Mouse (Mus musculus): ENCODE measurements at regions not wholly inside any gene's neighbourhood (a gene's known extent, or its start where the extent isn't known, plus 50 kb on each side); places are given as distances from the start of the nearest gene placed in this dataset.

DNA sequence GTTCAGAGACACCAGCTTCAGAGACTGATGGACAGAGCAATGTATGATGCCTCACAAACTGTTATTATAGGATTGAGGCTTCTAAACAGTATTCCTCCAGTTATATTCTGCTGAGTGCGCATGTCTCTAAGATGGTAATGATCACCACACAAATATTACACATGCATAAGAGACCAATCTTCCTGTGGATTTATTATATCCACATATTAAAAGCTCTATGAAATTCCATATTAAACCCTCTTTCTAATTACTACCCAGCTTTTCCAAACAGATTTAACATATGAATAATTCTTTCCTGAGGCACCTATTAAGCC, 2252.9 kb downstream of the 4930444P10Rik start:
- no peak for DNase-seq (ENCODE audit: extremely low spot score, low read depth, low spot score)

DNA sequence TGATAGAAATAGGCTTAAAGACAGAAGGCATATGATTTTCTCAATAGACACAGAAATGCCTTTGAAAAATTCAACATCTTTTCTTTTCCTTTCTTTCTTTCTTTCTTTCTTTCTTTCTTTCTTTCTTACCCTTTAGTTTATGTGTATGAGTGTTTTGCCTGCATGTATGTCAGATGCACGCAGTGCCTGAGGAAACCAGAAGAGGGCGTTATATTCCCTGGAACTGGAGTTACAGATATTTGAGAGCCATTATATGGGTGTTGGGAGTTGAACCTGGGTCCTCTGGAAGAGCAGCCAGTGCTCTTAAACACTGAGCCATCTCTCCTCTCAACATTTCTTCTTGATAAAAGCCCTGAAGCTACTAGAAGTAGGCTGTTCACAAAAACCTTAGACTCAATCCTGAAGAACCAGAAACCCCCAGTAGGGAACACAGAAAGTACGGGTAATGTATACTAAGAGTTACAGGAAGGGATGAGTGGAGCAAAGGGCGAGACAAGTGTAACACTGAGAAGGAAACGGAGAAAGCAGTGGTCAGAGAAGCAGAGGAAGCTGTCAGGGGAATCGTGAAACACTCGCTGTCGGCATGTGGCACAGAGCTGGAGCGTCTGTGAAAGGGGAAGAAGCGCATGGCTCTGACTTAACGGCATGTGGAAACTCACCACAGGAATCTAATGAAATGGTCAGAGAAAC, 2253.4 kb downstream of the 4930444P10Rik start:
- DNase-seq (ENCODE audit: extremely low spot score, low read depth, low spot score): no peak

DNA sequence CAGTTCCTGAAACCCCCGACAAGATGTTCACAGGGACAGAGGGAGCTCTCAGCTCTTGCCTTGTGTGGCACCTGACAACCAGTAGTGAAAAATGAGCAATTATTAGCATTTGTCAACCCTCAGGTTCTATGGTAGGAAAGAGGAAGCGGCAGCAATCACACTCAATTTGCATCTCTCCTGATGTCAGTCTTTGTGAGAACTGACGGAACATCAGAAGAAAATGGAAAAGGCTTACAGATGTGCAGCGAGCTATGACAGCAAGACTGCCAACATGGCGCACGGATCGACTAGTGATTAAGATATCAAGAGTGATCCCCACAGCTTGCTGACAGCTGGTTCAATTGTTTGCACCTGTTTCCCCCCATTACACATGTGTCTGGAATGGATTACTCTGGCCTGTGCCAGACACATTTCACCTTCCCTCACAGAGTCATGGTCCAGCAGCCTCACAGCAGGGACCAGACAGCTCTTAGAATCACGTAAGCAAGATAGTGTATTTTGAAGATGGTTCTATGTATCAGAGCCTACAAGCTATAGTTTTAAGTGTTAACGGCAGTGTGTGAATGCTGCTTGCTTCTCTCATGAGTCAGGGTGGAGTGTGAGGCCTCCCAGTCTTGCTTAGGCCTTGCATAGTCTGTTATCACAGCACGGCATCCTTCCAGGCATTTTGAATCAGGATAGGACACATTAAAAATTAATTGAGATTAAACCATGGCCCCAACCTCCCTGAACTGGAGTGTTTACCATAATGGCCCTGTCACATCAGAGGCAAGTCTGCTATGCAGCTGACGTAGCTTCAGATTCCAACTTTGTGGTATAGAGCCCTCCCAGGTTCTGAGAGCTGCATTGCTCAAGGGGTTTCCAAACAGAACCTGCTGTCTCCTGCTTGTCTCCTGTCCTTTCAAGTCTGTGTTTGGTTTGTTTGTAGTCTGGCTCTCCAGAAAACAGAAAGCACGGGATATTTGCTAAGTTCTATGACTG, 2258.0 kb downstream of the 4930444P10Rik start:
- no peak for DNase-seq (ENCODE audit: extremely low spot score, low read depth, low spot score)

DNA sequence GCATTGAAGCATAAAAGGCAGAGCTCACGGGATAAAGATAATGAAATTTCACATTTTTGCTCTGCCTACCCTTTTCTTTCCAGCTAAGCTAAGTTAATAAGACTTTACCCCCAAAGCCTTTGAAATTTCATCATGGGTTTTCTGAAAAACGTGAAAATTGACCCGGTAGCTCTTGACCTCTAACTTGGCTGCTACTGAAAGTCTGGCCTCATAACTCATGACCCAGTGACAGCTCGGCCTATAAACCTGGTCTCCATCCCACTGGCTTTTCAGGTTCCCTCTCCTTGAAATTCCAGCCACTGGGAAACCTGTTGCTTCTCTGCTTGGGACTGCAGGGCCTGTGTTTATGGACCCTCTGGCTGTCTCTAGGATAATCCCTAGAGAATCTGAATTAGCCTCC, 2285.3 kb downstream of the 4930444P10Rik start:
- no peak for DNase-seq (ENCODE audit: extremely low spot score, low read depth, low spot score)

DNA sequence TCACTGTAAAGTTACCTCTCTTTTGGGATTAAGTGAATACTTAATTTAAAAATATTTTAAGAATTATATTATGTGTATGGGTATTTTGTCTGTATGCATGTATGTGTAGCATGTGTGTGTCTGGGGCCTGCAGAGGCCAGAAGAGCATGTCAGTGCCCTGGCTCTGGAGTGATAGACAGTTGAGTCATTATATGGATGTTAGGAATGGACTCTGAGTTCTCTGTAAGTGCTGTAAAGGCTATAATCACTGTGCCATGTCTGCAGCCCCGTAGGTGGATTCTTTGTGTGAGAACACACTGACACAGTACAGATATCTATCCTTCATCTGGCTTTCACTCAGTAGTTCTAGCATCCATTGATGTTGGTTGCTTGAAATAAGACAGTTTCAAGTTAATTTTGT, 2292.7 kb downstream of the 4930444P10Rik start:
- no peak for DNase-seq (ENCODE audit: extremely low spot score, low read depth, low spot score)

DNA sequence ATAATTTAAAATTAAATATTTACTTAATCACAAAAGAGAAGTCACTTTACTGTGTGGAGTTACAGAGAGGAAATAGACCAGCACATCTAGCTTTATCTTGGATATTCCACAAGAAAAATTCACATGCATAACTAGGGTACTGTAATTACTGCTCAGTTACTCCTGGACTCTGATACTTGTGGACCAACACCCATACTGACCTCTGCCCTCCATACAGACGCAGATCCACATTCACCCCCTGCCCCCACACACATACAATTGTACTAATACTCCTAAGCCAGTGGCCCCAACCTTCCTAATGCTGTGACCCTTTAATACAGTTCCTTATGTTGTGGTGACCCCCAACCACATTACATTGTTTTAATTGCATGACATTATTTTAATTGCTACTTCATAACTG, 2294.3 kb downstream of the 4930444P10Rik start:
- no peak for DNase-seq (ENCODE audit: extremely low spot score, low read depth, low spot score)

DNA sequence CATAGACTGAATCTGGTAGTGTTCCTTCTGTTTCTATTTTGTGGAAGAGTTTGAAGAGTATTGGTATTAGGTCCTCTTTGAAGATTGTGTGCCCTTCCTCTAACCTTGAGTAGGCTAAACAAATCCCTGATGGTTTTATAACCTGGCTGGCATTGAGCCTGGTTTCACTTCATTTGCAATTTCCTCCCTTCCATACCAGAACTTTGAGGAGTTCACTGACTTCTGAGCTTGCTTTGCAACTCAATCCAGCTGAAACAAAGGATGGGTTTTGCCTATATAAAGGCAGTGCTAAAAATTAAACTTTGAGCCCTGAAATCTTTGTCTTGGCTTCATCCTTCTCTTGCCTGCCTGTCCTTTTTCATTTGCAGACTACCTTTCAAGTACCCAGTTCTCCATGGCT, 2297.9 kb downstream of the 4930444P10Rik start:
- DNase-seq (ENCODE audit: extremely low spot score, low read depth, low spot score): no peak

DNA sequence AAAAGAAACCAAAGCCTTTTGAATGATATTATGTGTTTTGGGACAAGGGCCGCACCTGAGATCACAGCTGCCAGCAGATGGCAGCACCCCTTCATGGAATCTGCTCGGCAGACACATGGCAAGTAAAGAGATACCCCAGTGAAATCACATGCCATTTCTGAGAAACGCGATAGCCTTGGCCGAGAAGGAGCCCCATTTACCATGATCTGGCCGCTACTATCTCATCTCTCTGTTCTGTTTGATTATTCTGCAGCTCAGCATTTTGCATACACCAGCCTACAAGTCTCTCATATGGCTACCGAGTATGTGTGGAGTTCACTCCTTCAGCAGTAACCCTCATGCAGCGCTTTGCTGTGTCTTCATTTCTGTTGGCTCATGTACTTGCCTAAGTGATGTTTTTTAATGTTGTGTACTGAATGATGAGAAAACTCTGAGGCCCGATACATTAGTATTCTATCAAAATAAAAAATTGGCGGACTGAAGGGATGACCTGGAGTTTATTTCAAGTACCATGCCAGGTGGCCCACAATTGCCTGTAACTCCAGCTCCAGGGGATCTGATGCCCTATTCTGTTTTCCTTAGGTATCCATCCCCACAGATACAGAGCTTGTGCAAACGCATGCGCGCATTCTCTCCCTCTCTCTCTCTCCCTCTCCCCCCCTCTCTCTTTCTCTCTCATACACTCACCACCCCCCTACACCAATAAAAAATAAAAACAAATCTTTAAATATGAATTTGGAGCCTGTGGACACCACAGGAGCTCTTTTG, 2303.6 kb downstream of the 4930444P10Rik start:
- DNase-seq (ENCODE audit: extremely low spot score, low read depth, low spot score): no peak

DNA sequence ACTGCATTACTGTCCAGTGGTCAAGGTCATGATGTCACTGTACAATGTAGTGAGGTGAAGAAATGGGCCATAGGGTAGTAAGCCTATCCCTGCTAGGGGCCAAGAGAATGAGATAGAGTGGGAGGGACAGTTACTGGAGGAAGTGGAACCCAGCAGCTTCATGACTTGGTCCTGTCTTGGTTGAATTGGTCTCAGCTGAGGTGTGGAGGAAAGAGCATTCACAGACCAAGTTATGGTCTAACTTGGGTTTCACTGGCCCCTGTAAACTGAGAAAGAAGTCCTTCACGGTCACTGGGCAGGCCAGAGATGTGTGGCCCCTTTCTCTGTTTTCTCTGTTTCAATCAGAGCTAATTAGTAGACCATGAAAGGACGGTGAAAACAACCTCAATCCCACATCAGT, 2306.1 kb downstream of the 4930444P10Rik start:
- no peak for DNase-seq (ENCODE audit: extremely low spot score, low read depth, low spot score)

DNA sequence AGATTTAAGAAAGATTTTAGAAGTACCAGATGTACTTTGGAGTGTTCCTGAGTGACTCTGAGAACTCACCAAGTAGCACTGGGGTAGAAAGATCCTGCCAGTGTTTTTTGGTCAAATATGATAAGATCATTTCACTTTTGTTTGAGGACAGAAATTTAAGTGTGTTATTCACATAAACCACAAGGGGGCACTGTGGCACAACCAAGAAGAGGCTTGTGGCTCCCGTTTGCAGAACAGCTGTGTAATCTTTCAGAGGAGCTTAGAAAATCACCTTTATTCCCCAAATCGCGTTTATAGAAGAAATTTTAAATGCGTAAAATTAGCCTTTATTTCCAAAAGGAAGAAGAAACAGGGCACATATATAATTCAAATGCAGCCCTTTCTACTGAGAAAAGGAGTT, 2308.7 kb downstream of the 4930444P10Rik start:
- DNase-seq (ENCODE audit: extremely low spot score, low read depth, low spot score): no peak

DNA sequence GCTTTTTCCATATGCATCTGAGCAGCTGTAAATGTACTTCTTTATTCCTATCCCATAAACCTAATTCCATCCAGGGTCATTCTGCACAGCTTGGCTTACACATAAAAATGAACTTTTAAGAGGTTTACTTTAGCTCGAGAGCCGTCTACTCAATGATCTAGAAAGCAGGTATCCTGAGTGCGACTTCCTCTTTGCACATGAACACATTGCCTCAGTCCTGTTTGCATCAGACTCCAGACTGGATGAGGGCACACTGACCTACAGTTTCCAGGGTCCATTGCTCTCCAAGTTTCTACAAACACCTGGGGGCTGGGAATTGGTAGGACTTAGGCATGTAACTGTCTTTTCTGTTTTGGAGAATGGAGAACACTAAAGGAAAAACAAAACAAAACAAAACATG, 2310.5 kb downstream of the 4930444P10Rik start:
- DNase-seq (ENCODE audit: extremely low spot score, low read depth, low spot score): no peak

DNA sequence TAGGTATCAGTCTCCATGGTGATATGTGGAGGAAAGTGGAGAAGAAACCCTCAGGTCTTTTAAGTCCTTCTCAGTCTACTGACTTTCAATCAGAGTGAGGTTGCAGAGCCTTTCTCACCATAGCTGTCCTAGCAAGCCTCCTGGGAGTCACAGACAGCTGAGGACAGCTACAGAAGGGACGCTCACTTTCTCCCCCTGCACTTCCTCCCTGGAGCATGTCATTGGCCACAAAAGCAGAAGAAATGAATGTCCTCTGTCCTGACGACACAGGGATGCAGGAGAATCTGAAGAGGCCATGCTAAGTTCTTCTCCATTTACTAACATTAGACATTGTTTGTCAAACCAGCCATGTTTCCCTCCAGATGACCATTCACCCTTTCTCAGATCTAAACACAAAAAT, 2321.0 kb downstream of the 4930444P10Rik start:
- DNase-seq (ENCODE audit: extremely low spot score, low read depth, low spot score): no peak

DNA sequence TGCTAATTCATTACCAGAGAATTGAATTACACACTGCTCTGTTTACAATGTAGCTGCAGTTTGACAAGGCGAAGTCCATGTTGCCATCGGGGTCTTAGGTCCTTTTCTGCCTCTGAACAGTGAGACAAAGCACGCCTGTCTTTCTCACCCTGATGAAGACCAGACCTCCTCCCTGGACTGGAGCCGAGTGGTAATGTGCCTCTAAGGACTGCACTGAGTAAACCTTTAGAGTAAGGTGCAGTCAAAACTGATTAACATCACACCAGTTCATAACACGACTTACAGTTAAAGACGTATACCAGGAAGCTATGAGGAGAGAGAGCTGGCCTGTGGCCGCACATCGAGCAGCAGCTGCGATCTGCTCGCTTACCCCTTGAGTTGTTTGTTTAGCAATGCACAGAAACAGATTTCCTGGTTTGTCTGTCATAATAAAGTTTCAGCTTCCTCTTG, 2322.1 kb downstream of the 4930444P10Rik start:
- peak; percentile 52 for DNase-seq (ENCODE audit: extremely low spot score, low read depth, low spot score)

DNA sequence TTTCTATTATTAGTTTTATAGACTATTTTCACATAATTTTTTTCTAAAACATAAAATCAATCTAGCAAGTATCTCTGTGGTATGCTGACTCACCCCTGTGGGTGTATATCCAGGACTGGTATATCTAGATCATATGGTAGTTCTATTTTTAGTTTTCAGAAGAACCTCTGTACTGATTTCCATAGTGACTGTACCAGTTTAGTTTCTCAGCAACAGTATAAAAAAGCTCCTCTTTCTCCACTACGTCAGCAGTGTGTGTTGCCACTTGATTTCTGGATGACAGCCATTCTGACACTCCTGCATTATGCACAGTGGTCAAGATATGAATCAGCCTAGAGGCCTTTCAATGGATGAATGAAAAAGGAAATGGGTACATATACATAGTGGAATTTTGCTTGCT, 2338.6 kb downstream of the A830018L16Rik start:
- DNase-seq (ENCODE audit: extremely low spot score, low read depth, low spot score): no peak

DNA sequence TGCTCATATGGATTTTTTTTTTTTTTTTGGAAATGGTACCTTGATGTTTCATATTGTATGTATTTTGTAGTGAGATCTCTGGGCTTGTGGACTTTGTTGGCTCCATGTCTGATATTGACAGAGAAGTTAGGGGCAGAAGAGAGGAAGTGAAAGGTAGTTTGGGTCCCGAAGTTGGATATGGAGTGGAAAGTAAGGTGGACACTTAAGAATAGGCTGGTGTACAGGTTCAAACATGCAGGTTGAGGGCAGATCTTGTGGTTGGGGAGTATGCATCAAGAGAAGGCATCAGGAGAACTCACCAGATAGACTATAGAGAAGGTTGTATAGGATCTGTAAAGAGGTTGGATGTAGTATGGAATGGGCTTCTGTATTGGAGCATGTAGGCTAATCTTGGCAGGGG, 2337.5 kb downstream of the A830018L16Rik start:
- DNase-seq (ENCODE audit: extremely low spot score, low read depth, low spot score): no peak
